Mouse (Mus musculus) adrenal gland, adult 10 weeks (tissue): ENCODE measurements around the gene Emilin3. TPM values are rescaled to one million over a fixed set of nuclear protein-coding genes. Genes with fewer than 3 reads are reported as not detected.

Experiments used
- polyA plus RNA-seq: library from polyadenylated mRNA; stranded (reverse); fragments of 350-450 nt; fragmentation: Illumina TruSeq; extraction: RNeasy Lipid Tissue Mini Kit (QIAGEN cat#74804); gene quantifications from one replicate; pipeline ENCODE4 v1.2.3, GENCODE M21; 2014; ENCODE audit warnings: low read depth, low replicate concordance

The Emilin3 gene
- polyA plus RNA-seq = not detected

GRCm38 (mm10) chr2:160912231-160912671 is at the start of gene Emilin3:
Gene Emilin3, minus strand, starts transcription at chr2:160912328.

GRCm38 (mm10) chr2:160880453-160881195 is 31.5 kb downstream of the Emilin3 start, which contains the start of gene Lpin3:
Gene Lpin3, plus strand, starts transcription at chr2:160880670.

GRCm38 (mm10) chr2:160872890-160873382 is 39.2 kb downstream of the Emilin3 start, which contains the start of gene Zhx3:
Gene Zhx3, minus strand, starts transcription at chr2:160872998.

Other genes starting within 250 kb of the Emilin3 start
- gene Plcg1, start 181.0 kb downstream of the Emilin3 start, polyA plus RNA-seq = 10.6 TPM
- 24.3 TPM for gene Zhx3, start 39.3 kb downstream of the Emilin3 start, polyA plus RNA-seq
- gene Lpin3, start 31.7 kb downstream of the Emilin3 start, polyA plus RNA-seq = 5.1 TPM
- gene Chd6, start 196.7 kb upstream of the Emilin3 start, polyA plus RNA-seq = 37.4 TPM